Mouse (Mus musculus): Measurements from ENCODE around the gene Prtn3. TPM values are rescaled to one million over a fixed set of nuclear protein-coding genes. Genes with fewer than 3 reads are reported as not detected.
A peak's percentile ranks its signal among the peaks of the same experiment; 100 is the strongest.

Gene Prtn3
- total RNA-seq, 1 experiment = 1.3 TPM

- no peak overlapping the region for H3K27ac ChIP-seq (ENCODE audit: insufficient read depth, low read depth, low read length, poor library complexity, severe bottlenecking)
- peak overlapping the region; percentile 66 to 73 for H3K4me3 ChIP-seq (ENCODE audit: insufficient read depth in 1 of 2, low read depth in 1 of 2, low read length in 2 of 2, poor library complexity in 1 of 2, severe bottlenecking in 1 of 2)
- in situ Hi-C loops (cut with MboI; ENCODE audit: low sequenced_read_pairs in 2 of 2, unreplicated experiment in 2 of 2) = no loop called here
- TF ChIP-seq HCFC1 (IDR thresholded peaks at IDR 0.05; ENCODE audit: borderline replicate concordance, insufficient read depth, low read length) = no peak
- H3K9ac ChIP-seq (ENCODE audit: insufficient read depth, low read depth, low read length, poor library complexity, severe bottlenecking) = no peak overlapping the region
- H3K9me3 ChIP-seq (ENCODE audit: control insufficient read depth, insufficient read depth, low read depth, low read length) = no peaks in the 10 kb centered on the region
- no peak for DNase-seq (ENCODE audit: low read depth, low spot score)
- no peaks in the 10 kb centered on the region for H3K36me3 ChIP-seq (ENCODE audit: control insufficient read depth, insufficient read depth, low read length, poor library complexity, severe bottlenecking)
- H3K4me1 ChIP-seq (ENCODE audit: control insufficient read depth in 2 of 2, insufficient read depth in 2 of 2, low read length in 2 of 2, poor library complexity in 1 of 2) = no peaks in the 10 kb centered on the region
Observed at GRCm38 (mm10) chr10:79873715-79874289, 474 bp upstream of the Prtn3 start.

GRCm38 (mm10) chr10:79877174-79877573 is 2.9 kb downstream of the Prtn3 start:
- in situ Hi-C loops (cut with MboI; ENCODE audit: low sequenced_read_pairs in 2 of 2, unreplicated experiment in 2 of 2) = no loop called here
- H3K9ac ChIP-seq (ENCODE audit: insufficient read depth, low read depth, low read length, poor library complexity, severe bottlenecking) = no peak overlapping the region
- H3K27ac ChIP-seq (ENCODE audit: insufficient read depth, low read depth, low read length, poor library complexity, severe bottlenecking) = no peak overlapping the region
- no peaks in the 10 kb centered on the region for H3K36me3 ChIP-seq (ENCODE audit: control insufficient read depth, insufficient read depth, low read length, poor library complexity, severe bottlenecking)
- TF ChIP-seq MAFK (IDR thresholded peaks at IDR 0.05; ENCODE audit: insufficient read depth, low read depth, low read length) = no peak
- no peak overlapping the region for H3K4me3 ChIP-seq (ENCODE audit: insufficient read depth in 1 of 2, low read depth in 1 of 2, low read length in 2 of 2, poor library complexity in 1 of 2, severe bottlenecking in 1 of 2)
- H3K4me1 ChIP-seq (ENCODE audit: control insufficient read depth in 2 of 2, insufficient read depth in 2 of 2, low read length in 2 of 2, poor library complexity in 1 of 2) = peaks cover 0 to 15% of the 10 kb centered on the region in 2 experiments; a peak in 1 of 4 replicates
- H3K9me3 ChIP-seq (ENCODE audit: control insufficient read depth, insufficient read depth, low read depth, low read length) = no peaks in the 10 kb centered on the region
- DNase-seq (ENCODE audit: low read depth, low spot score) = no peak

GRCm38 (mm10) chr10:79877757-79878156 is 3.5 kb downstream of the Prtn3 start:
- Histone ChIP-seq H3K9ac (ENCODE audit: insufficient read depth, low read depth, low read length, poor library complexity, severe bottlenecking) (no peak overlapping the region), H3K27ac (ENCODE audit: insufficient read depth, low read depth, low read length, poor library complexity, severe bottlenecking) (no peak overlapping the region), H3K36me3 (ENCODE audit: control insufficient read depth, insufficient read depth, low read length, poor library complexity, severe bottlenecking) (no peaks in the 10 kb centered on the region), H3K4me1 (ENCODE audit: control insufficient read depth in 2 of 2, insufficient read depth in 2 of 2, low read length in 2 of 2, poor library complexity in 1 of 2) (peaks cover 0 to 19% of the 10 kb centered on the region in 2 experiments; a peak in 1 of 4 replicates), H3K9me3 (ENCODE audit: control insufficient read depth, insufficient read depth, low read depth, low read length) (no peaks in the 10 kb centered on the region), H3K4me3 (ENCODE audit: insufficient read depth in 1 of 2, low read depth in 1 of 2, low read length in 2 of 2, poor library complexity in 1 of 2, severe bottlenecking in 1 of 2) (no peak overlapping the region)
- in situ Hi-C loops (cut with MboI; ENCODE audit: low sequenced_read_pairs in 2 of 2, unreplicated experiment in 2 of 2) = no loop called here
- DNase-seq (ENCODE audit: low read depth, low spot score) = no peak
- TF ChIP-seq CHD2 (IDR thresholded peaks at IDR 0.05; ENCODE audit: low read depth, low read length) (no peak), ZNF384 (IDR thresholded peaks at IDR 0.05; ENCODE audit: low read depth, low read length) (no peak)

- no peak for TF ChIP-seq CHD2 (IDR thresholded peaks at IDR 0.05; ENCODE audit: low read depth, low read length)
- Histone ChIP-seq H3K9ac (ENCODE audit: insufficient read depth, low read depth, low read length, poor library complexity, severe bottlenecking) (no peak overlapping the region), H3K4me1 (ENCODE audit: control insufficient read depth in 2 of 2, insufficient read depth in 2 of 2, low read length in 2 of 2, poor library complexity in 1 of 2) (peaks cover 0 to 19% of the 10 kb centered on the region in 2 experiments; a peak in 1 of 4 replicates), H3K36me3 (ENCODE audit: control insufficient read depth, insufficient read depth, low read length, poor library complexity, severe bottlenecking) (no peaks in the 10 kb centered on the region), H3K4me3 (ENCODE audit: insufficient read depth in 1 of 2, low read depth in 1 of 2, low read length in 2 of 2, poor library complexity in 1 of 2, severe bottlenecking in 1 of 2) (no peak overlapping the region), H3K9me3 (ENCODE audit: control insufficient read depth, insufficient read depth, low read depth, low read length) (no peaks in the 10 kb centered on the region), H3K27ac (ENCODE audit: insufficient read depth, low read depth, low read length, poor library complexity, severe bottlenecking) (no peak overlapping the region)
- DNase-seq (ENCODE audit: low read depth, low spot score) = no peak
- in situ Hi-C loops (cut with MboI; ENCODE audit: low sequenced_read_pairs in 2 of 2, unreplicated experiment in 2 of 2) = no loop called here
Observed at GRCm38 (mm10) chr10:79879527-79879926, 5.3 kb downstream of the Prtn3 start.

- in situ Hi-C loops (cut with MboI; ENCODE audit: low sequenced_read_pairs in 2 of 2, unreplicated experiment in 2 of 2) = no loop called here
- Histone ChIP-seq H3K4me3 (ENCODE audit: insufficient read depth in 1 of 2, low read depth in 1 of 2, low read length in 2 of 2, poor library complexity in 1 of 2, severe bottlenecking in 1 of 2) (no peak overlapping the region), H3K4me1 (ENCODE audit: control insufficient read depth in 2 of 2, insufficient read depth in 2 of 2, low read length in 2 of 2, poor library complexity in 1 of 2) (peaks cover 0 to 19% of the 10 kb centered on the region in 2 experiments; a peak in 1 of 4 replicates)
Observed at GRCm38 (mm10) chr10:79880721-79881120, 6.4 kb downstream of the Prtn3 start.

More at GRCm38 (mm10) chr10:79880721-79881120, 6.4 kb downstream of the Prtn3 start:
- DNase-seq (ENCODE audit: low read depth, low spot score) = no peak
- no peaks in the 10 kb centered on the region for H3K36me3 ChIP-seq (ENCODE audit: control insufficient read depth, insufficient read depth, low read length, poor library complexity, severe bottlenecking)
- H3K27ac ChIP-seq (ENCODE audit: insufficient read depth, low read depth, low read length, poor library complexity, severe bottlenecking) = no peak overlapping the region
- no peaks in the 10 kb centered on the region for H3K9me3 ChIP-seq (ENCODE audit: control insufficient read depth, insufficient read depth, low read depth, low read length)
- no peak overlapping the region for H3K9ac ChIP-seq (ENCODE audit: insufficient read depth, low read depth, low read length, poor library complexity, severe bottlenecking)
- TF ChIP-seq MAFK (IDR thresholded peaks at IDR 0.05; ENCODE audit: insufficient read depth, low read depth, low read length) (no peak), HCFC1 (IDR thresholded peaks at IDR 0.05; ENCODE audit: borderline replicate concordance, insufficient read depth, low read length) (no peak), ZC3H11A (IDR thresholded peaks at IDR 0.05; ENCODE audit: borderline replicate concordance, low read depth, low read length) (no peak), CHD2 (IDR thresholded peaks at IDR 0.05; ENCODE audit: low read depth, low read length) (no peak)

Data from ES-E14 (cell line).